Mouse (Mus musculus): ENCODE results near the gene Vmn2r17. TPM values are rescaled to one million over a fixed set of nuclear protein-coding genes. Genes with fewer than 3 reads are reported as not detected.

Vmn2r17 gene
- not detected in 2 replicates for polyA plus RNA-seq (2021; fragmentation: Nextera tagmentation)
- long read RNA-seq, experiment 1: 0 reads
- long read RNA-seq, experiment 2: 0 reads

GRCm38 (mm10) chr5:109419388-109419787 lies at the start of gene Vmn2r17:
Gene Vmn2r17 (plus strand): TSS chr5:109419688.

Other genes with a start within 250 kb of the Vmn2r17 start
- gene Vmn2r13, start 227.5 kb upstream of the Vmn2r17 start, polyA plus RNA-seq (2021; fragmentation: Nextera tagmentation): not detected in 2 replicates
- not detected in 2 replicates for gene Vmn2r14, start 195.0 kb upstream of the Vmn2r17 start, polyA plus RNA-seq (2021; fragmentation: Nextera tagmentation)
- gene Vmn2r15, start 122.0 kb upstream of the Vmn2r17 start, polyA plus RNA-seq (2021; fragmentation: Nextera tagmentation): not detected in 2 replicates
- not detected in 2 replicates for gene Vmn2r16, start 89.5 kb upstream of the Vmn2r17 start, polyA plus RNA-seq (2021; fragmentation: Nextera tagmentation)
- 5.2 and 7.0 TPM in 2 replicates for gene Crlf2, start 139.3 kb downstream of the Vmn2r17 start, polyA plus RNA-seq (2021; fragmentation: Nextera tagmentation)

All from layer of hippocampus, adult 6 months (tissue).